Mouse (Mus musculus) heart, embryonic 15.5 days (tissue): ENCODE results near the gene Dusp9. TPM values are rescaled to one million over a fixed set of nuclear protein-coding genes. Genes with fewer than 3 reads are reported as not detected.

Source experiments
- ATAC-seq: fragments of 200-750 bp; cut with Nextera tagmentation; replicated peaks from 2 replicates; pipeline ENCODE4 v1.8.0; 2017; ENCODE audit warnings: low read depth, moderate TSS enrichment; ENCODE audit not compliant: insufficient number of reproducible peaks, insufficient read depth, low FRiP score
- H3K27ac ChIP-seq: fragments of 300-500 bp; sonication (generic); 2 replicates; pipeline ENCODE4 v1.5.1; 2015; ENCODE audit warnings: mild to moderate bottlenecking, inconsistent platforms
- H3K27me3 ChIP-seq: fragments of 300-500 bp; sonication (generic); 2 replicates; pipeline ENCODE4 v1.6.1; 2015; ENCODE audit warnings: inconsistent platforms
- H3K36me3 ChIP-seq: fragments of 300-500 bp; sonication (generic); 2 replicates; pipeline ENCODE4 v1.6.1; 2015; ENCODE audit warnings: mild to moderate bottlenecking, inconsistent platforms
- H3K4me1 ChIP-seq: fragments of 300-500 bp; sonication (generic); replicated peaks from 2 replicates; pipeline ENCODE4 v1.6.1; 2015; ENCODE audit warnings: inconsistent platforms
- H3K4me2 ChIP-seq: fragments of 300-500 bp; sonication (generic); 2 replicates; pipeline ENCODE4 v1.6.1; 2015; ENCODE audit warnings: inconsistent platforms, mild to moderate bottlenecking, moderate library complexity
- H3K4me3 ChIP-seq: fragments of 300-500 bp; sonication (generic); 2 replicates; pipeline ENCODE4 v1.5.1; 2015; ENCODE audit warnings: mild to moderate bottlenecking, inconsistent platforms
- H3K9ac ChIP-seq: fragments of 300-500 bp; sonication (generic); 2 replicates; pipeline ENCODE4 v1.6.1; 2015; ENCODE audit warnings: mild to moderate bottlenecking, inconsistent platforms
- H3K9me3 ChIP-seq: fragments of 300-500 bp; sonication (generic); replicated peaks from 2 replicates; pipeline ENCODE4 v1.6.1; 2016; ENCODE audit warnings: inconsistent platforms
- WGBS: fragments of 180-500 bp; shearing (Covaris S2); methylation state at CpG from one replicate; pipeline ENCODE4 v1.1.7; 2015; ENCODE audit warnings: mixed read lengths; 5-methylcytosine and 5-hydroxymethylcytosine counted together
- polyA plus RNA-seq: library from polyadenylated mRNA; unstranded; fragments of >200 nt; fragmentation: Nextera tagmentation; extraction: Ambion mirVana; gene quantifications from 2 replicates; pipeline ENCODE4 v1.2.1, GENCODE M21; 2015

Gene Dusp9
- polyA plus RNA-seq, 1 experiment from 2014 or later: 1.4 TPM

DNA sequence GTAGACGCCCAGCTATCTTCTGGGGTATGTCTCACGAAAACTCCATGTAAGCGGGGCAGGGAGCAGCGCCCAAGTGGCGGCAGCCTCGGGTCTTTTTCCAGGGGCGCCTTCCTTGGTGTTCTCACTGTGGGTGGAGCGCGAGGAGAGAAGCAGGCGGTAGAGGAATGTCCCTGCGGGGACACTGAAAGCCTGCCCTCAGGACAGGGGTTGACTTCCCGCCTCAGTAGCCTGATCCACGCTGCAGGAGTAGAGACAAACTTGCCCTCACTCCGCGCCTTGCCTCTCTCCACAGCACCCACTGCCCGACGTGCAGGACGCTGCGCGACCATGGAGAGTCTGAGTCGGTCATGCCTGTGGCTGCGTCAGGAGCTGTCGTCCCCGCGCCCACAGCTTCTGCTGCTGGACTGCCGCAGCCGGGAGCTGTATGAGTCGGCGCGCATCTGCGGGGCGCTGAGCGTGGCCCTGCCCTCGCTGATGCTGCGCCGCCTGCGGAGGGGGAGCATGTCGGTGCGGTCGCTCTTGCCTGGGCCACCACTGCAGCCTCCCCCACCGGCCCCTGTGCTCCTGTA, 766 bp downstream of the Dusp9 start:
- no peak for ATAC-seq
- Histone ChIP-seq H3K27me3 (peaks cover 63% of the 10 kb centered on the region), H3K4me2 (peak overlapping the region; percentile 82), H3K9ac (no peak overlapping the region), H3K9me3 (no peaks in the 10 kb centered on the region), H3K27ac (no peak overlapping the region), H3K4me3 (peak overlapping the region; percentile 45), H3K4me1 (peaks cover 13% of the 10 kb centered on the region), H3K36me3 (no peaks in the 10 kb centered on the region)
- 11% methylated on average over 40 of the region's 41 CpGs for WGBS

DNA sequence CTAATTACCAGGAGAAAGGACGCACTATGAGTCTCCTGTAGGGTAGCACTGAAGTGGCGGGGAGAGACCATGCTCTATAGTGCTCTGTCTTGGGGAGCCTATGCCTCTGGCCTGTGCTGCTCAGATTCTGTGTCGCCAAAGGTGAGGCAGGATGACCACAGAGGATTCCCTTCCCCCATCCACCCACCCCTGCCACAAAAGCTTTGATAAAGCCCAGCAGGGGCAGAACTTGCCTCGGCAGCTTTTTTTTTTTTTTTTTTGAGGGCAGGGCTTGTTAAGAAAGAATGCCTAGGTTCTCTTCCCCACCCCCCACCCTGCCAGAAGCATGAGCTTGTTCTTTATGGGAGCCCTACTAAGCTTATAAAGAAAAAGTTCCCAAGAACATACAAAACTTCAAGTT, 5.9 kb downstream of the Dusp9 start:
- Histone ChIP-seq H3K27me3 (peaks cover 16% of the 10 kb centered on the region), H3K4me1 (no peaks in the 10 kb centered on the region), H3K4me3 (no peak overlapping the region), H3K9me3 (no peaks in the 10 kb centered on the region), H3K4me2 (no peak overlapping the region), H3K36me3 (no peaks in the 10 kb centered on the region), H3K27ac (no peak overlapping the region), H3K9ac (no peak overlapping the region)
- 39% methylated on average over 4 of the region's 4 CpGs for WGBS
- no peak for ATAC-seq

DNA sequence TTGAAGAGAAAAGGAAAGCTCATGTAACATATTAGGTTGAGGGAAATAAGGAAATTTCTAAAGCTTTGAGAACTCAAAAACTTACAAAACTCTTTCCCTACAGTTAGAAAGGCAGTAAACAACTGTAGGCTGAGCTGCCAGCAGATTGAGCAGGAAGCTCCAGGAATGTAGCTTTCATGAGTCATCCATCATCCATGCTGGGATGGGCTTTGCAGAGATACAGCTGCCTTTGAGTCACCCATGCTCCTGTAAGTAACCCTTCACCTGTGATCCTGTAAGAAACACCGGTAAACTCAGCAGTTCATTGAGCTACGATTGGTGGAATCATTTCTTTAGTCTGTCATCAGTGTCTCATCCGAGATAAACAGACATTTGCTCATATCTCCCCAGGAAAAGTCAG, 11.7 kb downstream of the Dusp9 start:
- WGBS: 51% methylated on average over 3 of the region's 3 CpGs
- Histone ChIP-seq H3K27ac (no peak overlapping the region), H3K4me3 (no peak overlapping the region), H3K4me1 (no peaks in the 10 kb centered on the region), H3K27me3 (peaks cover 8% of the 10 kb centered on the region; the same call in 1 of the 2 replicates), H3K36me3 (no peaks in the 10 kb centered on the region), H3K9ac (no peak overlapping the region), H3K9me3 (no peaks in the 10 kb centered on the region), H3K4me2 (no peak overlapping the region)
- no peak for ATAC-seq

DNA sequence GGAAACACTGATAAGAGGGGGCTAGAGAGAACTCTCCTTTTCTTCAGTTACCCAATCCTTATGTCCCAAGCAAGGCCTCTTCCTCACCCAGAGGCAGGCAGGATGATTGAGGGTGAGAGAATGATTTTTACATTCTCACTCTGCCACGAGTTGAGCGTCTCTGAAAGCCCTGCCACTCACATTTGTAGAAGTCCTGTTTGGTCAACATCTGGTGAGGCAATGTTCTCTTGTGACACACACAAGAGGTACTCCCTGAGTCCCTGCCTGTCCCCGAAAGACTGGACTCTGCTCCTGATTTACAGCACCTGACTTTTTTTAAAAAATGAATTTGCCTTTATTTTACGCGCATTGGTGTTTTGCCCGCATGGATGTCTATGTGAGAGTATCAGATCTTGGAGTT, 14.2 kb downstream of the Dusp9 start:
- no peak for ATAC-seq
- Histone ChIP-seq H3K27ac (no peak overlapping the region), H3K27me3 (peaks cover 8% of the 10 kb centered on the region; the same call in 1 of the 2 replicates), H3K4me1 (no peaks in the 10 kb centered on the region), H3K9me3 (no peaks in the 10 kb centered on the region), H3K4me3 (no peak overlapping the region), H3K9ac (no peak overlapping the region), H3K4me2 (no peak overlapping the region), H3K36me3 (no peaks in the 10 kb centered on the region)
- 73% methylated on average over 6 of the region's 6 CpGs for WGBS

DNA sequence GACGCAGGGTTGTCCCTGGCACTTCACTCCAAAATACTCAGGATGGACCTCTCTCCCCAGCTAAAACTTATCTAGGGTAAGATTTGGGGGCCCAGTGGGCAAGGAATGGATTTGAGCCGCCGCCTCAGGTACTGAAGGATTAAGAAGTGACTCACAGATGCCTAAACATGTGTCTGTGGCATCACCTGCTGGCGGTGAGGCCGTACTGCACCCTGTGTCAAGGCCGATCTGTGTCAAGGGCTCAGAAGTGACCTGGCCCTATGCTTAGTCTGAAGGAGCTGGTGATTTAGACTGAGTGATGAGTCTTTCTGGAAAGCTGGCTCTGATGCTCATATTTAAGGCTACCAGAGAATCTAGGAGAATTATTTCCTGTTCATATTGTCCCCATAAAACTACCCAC, 15.0 kb downstream of the Dusp9 start:
- WGBS: 15% methylated on average over 6 of the region's 6 CpGs
- Histone ChIP-seq H3K9ac (no peak overlapping the region), H3K9me3 (no peaks in the 10 kb centered on the region), H3K4me1 (no peaks in the 10 kb centered on the region), H3K4me2 (no peak overlapping the region), H3K27me3 (peaks cover 8% of the 10 kb centered on the region; the same call in 1 of the 2 replicates), H3K27ac (no peak overlapping the region), H3K4me3 (no peak overlapping the region), H3K36me3 (no peaks in the 10 kb centered on the region)
- ATAC-seq: no peak

DNA sequence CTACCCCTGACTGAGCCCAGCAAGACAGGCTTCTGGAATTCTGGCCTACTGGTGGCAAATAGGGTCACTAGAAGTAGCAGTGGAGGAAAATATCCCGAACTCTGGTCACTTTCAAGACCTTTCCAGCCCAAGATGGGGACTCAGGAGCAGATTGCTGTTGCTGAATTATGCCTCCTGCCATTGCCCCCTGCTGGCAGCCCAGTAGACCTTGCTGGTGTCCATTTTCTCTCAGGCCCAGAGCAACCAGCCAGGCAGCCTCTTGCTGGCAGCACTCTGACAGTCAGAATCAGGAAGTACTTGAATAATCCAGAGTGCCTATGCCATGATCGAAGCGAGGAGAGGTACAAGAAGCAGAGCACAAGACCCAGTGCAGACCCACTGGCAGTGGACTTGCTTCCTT, 16.3 kb downstream of the Dusp9 start:
- no peak overlapping the region for H3K4me2 ChIP-seq
- no peak for ATAC-seq
- H3K4me3 ChIP-seq: no peak overlapping the region
- H3K4me1 ChIP-seq: 0 out of 2 replicates have a peak, but pooled peaks cover 3% of the 10 kb centered on the region
- H3K9me3 ChIP-seq: no peaks in the 10 kb centered on the region
- 46% methylated on average over 3 of the region's 3 CpGs for whole genome bisulfite sequencing
- peaks cover 8% of the 10 kb centered on the region; the same call in 1 of the 2 replicates for H3K27me3 ChIP-seq
- no peaks in the 10 kb centered on the region for H3K36me3 ChIP-seq
- no peak overlapping the region for H3K9ac ChIP-seq
- no peak overlapping the region for H3K27ac ChIP-seq

DNA sequence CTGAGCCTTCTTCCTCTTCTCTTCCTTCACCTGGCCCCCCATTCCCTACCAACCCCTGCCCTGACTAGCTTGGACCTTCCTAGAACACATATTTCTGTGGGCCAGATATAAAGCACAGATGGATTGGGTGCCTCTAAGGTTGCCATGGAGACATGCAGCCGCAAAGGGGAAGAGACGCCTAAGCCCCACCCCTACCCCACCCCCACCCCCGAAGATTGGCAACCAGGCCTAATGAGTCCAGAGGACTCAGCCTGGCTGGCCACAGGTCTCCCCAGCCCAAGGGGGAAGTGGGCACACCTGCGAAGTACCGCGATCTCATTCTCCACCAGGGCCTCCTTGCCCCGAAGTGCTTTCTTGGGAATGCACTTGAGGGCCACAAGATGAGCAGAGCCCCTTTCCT, 19.2 kb downstream of the Dusp9 start:
- 47% methylated on average over 7 of the region's 7 CpGs for WGBS
- Histone ChIP-seq H3K4me3 (no peak overlapping the region), H3K9ac (no peak overlapping the region), H3K4me1 (0 out of 2 replicates have a peak, but pooled peaks cover 4% of the 10 kb centered on the region), H3K4me2 (no peak overlapping the region), H3K36me3 (no peaks in the 10 kb centered on the region), H3K9me3 (no peaks in the 10 kb centered on the region), H3K27ac (no peak overlapping the region), H3K27me3 (peaks cover 11% of the 10 kb centered on the region; the same call in 1 of the 2 replicates)
- ATAC-seq: no peak

DNA sequence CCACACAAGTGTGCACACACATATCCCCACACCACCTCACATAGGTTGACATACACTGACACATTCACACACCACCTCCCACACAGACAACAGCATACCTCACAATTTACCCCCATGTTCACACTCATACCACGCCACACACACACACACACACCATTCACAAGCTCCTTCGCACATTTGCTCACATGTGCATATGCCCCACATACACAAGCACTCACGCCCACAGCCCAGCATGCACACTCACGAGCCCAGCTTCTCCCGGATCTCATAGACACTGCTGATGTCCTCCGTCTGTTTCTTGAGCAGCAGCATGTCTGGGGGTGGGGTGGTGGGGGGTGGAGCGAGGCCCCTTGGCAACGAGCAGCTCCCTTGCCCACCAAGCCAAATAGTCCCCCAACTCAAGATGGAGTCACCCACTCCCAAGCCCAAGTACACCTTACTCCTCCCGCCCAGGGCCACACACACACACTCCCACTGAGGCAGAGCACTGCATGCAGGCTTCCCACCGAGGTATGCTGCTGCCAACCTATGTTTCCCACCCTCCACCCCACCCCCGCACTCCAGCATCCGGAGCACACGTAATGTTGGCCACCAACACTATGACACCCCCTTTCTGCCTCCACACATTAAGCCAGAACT, 19.8 kb downstream of the Dusp9 start:
- Histone ChIP-seq H3K4me2 (peak overlapping the region; percentile 86), H3K4me1 (0 out of 2 replicates have a peak, but pooled peaks cover 4% of the 10 kb centered on the region), H3K9me3 (no peaks in the 10 kb centered on the region), H3K27me3 (0 out of 2 replicates have a peak, but pooled peaks cover 4% of the 10 kb centered on the region), H3K27ac (no peak overlapping the region), H3K4me3 (peak overlapping the region; percentile 52), H3K9ac (peak overlapping the region; percentile 56; the same call in 1 of the 2 replicates), H3K36me3 (no peaks in the 10 kb centered on the region)
- 53% methylated on average over 13 of the region's 13 CpGs for WGBS
- 0 out of 2 replicates have a peak, but pooled peaks have one; percentile 3 for ATAC-seq

DNA sequence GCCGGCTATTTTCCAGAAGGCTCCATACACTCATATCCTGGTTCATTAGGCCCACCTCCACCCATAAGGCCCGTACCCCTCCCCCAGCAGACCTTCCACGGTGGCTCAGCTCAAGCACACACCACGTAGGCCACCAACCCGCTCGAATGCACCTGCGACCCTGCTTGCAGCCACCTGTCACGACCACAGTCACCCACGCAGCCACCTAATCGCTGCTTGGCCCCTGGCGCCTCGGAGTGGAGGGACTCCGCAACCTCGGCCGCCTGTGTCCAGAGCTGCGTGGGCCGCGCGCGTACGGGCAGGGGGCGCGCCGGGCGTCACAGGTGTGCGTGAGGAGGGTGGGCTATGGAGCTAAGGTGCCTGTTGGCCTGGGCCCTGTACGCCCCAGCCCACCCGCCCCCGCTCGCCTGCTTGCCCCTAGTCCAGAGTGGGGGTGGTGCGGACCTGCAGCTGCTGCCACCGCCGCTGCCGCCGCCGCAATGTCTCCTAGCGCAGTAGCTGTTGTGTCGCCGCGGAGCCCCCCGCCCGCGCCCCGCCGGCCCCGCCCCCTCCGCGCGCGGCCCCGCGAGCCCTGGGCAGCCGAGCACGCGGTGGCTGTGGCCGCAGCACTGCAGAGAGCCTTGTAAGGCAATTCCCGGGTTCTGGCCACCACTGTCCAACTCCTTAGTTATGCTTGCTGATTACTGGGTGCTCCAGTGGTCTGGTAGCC, 20.5 kb downstream of the Dusp9 start, which contains the start of gene Pnck:
TSS of gene Pnck (minus strand) at position 543 of the 709 bp plus-strand sequence.
- no peak within 1 kb of the TSS for H3K27ac ChIP-seq
- H3K9me3 ChIP-seq: no peaks in the 10 kb centered on the region
- 0 out of 2 replicates have a peak, but pooled peaks have one; percentile 44 for ATAC-seq
- WGBS: 16% methylated on average over 31 of the region's 57 CpGs
- H3K36me3 ChIP-seq: no peaks in the 10 kb centered on the region
- peak within 1 kb of the TSS; percentile 56 for H3K9ac ChIP-seq
- peak within 1 kb of the TSS; percentile 52 for H3K4me3 ChIP-seq
- 0 out of 2 replicates have a peak, but pooled peaks cover 3% of the 10 kb centered on the region for H3K27me3 ChIP-seq
- H3K4me1 ChIP-seq: 0 out of 2 replicates have a peak, but pooled peaks cover 4% of the 10 kb centered on the region
- peak within 1 kb of the TSS; percentile 86 for H3K4me2 ChIP-seq

DNA sequence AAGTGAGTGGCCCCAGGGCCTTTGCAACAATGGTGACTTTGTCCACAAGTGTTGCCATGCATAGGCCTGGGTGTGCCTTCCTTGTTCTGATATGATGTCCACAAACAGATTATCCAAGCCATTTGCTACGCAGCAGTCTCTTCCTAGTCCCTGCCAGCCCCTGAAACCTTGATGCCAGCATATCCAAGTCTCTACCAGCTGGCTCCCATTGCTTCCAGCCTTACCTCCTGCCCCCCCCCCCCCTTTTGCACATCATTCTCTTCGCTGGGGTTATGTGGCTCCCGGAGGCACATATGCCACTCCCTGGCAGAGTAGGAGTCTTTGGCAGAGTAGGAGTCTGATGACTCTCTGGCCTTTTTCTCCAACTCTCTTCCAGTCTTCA, 21.1 kb downstream of the Dusp9 start:
- no peaks in the 10 kb centered on the region for H3K36me3 ChIP-seq

DNA sequence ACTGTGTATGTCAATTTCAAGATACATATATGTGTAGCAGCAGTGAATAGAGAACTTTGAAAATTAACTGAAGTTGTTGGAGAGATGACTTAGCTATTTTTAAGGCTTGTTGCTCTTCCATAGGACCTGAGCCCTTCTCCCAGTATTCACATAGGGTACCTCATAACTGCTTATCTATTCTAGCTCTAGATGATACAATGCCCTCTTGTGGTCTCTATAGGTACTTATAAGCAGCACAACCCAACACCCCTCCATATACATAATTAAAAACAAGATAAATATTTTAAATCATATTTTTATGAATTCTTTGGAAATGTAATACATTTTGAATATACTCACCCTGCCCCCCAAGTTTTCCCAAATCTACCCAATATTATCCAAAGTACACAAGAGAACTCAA, 23.9 kb downstream of the Dusp9 start:
- no peak for ATAC-seq
- H3K4me1 ChIP-seq: 0 out of 2 replicates have a peak, but pooled peaks cover 4% of the 10 kb centered on the region
- no peaks in the 10 kb centered on the region for H3K9me3 ChIP-seq
- 0 out of 2 replicates have a peak, but pooled peaks cover 3% of the 10 kb centered on the region for H3K27me3 ChIP-seq
- H3K27ac ChIP-seq: no peak overlapping the region
- no peak overlapping the region for H3K9ac ChIP-seq
- H3K36me3 ChIP-seq: no peaks in the 10 kb centered on the region
- H3K4me3 ChIP-seq: no peak overlapping the region
- H3K4me2 ChIP-seq: no peak overlapping the region

More for the DNA sequence above, 21.1 kb downstream of the Dusp9 start:
- no peak for ATAC-seq
- Histone ChIP-seq H3K9ac (peak overlapping the region; percentile 56), H3K4me3 (peak overlapping the region; percentile 52), H3K27me3 (0 out of 2 replicates have a peak, but pooled peaks cover 3% of the 10 kb centered on the region), H3K4me1 (0 out of 2 replicates have a peak, but pooled peaks cover 4% of the 10 kb centered on the region), H3K9me3 (no peaks in the 10 kb centered on the region), H3K4me2 (peak overlapping the region; percentile 86), H3K27ac (no peak overlapping the region)
- 62% methylated on average over 3 of the region's 3 CpGs for WGBS
